Comparison of ENCODE assay signal across 16 mouse cellular contexts in genomic region chr11:71390616-71391015, GRCm38 (mm10).
"Had no signal": no experiment of that assay in that cellular context is flagged by ENCODE, and none has a peak within 500 bp of the region (broad histone marks: within the 10 kb centered on the region; RNA-seq: fewer than 3 reads in every experiment).

No protein-coding gene starts in this region.

- H3K9me3 ChIP-seq: limb, embryonic 15.5 days; liver, embryonic 12.5 days; megakaryocyte, embryonic 14.5 days; neural tube, embryonic 12.5 days; stomach, embryonic 15.5 days had no signal

- H3K4me3 ChIP-seq: limb, embryonic 15.5 days; liver, embryonic 12.5 days; megakaryocyte, embryonic 14.5 days; neural tube, embryonic 12.5 days; stomach, embryonic 15.5 days had no signal

- ATAC-seq: liver, embryonic 12.5 days had no signal

- H3K4me1 ChIP-seq: limb, embryonic 15.5 days; liver, embryonic 12.5 days; megakaryocyte, embryonic 14.5 days; stomach, embryonic 15.5 days had no signal

- H3K4me2 ChIP-seq: limb, embryonic 15.5 days; liver, embryonic 12.5 days; lung, embryonic 14.5 days; stomach, embryonic 15.5 days had no signal

- H3K27ac ChIP-seq: kidney, postnatal 0 days; limb, embryonic 15.5 days; liver, embryonic 12.5 days; macrophage; stomach, embryonic 15.5 days had no signal

- H3K9ac ChIP-seq: limb, embryonic 15.5 days; liver, embryonic 12.5 days; lung, embryonic 14.5 days; neural tube, embryonic 12.5 days; stomach, embryonic 15.5 days had no signal

- H3K27me3 ChIP-seq: limb, embryonic 15.5 days; liver, embryonic 12.5 days; megakaryocyte, embryonic 14.5 days; neural tube, embryonic 12.5 days; stomach, embryonic 15.5 days had no signal

- H3K36me3 ChIP-seq: limb, embryonic 15.5 days; liver, embryonic 12.5 days; neural tube, embryonic 12.5 days; stomach, embryonic 15.5 days had no signal

- DNase-seq: kidney, adult 9 months; kidney, postnatal 36 days; layer of hippocampus, adult 9-11 months; layer of hippocampus, postnatal 36 days; lung, embryonic 14.5 days; lung, postnatal 14 days; right cerebral cortex, postnatal 14 days; thymus, adult 2 months; thymus, postnatal 25 days had no signal
